Mouse (Mus musculus) cerebellum, adult 11-12 months (tissue): ENCODE results near the gene D17H6S53E.

ENCODE experiments used
- DNase-seq: peaks from one replicate; pipeline ENCODE4 v3.0.0; 2022

The D17H6S53E gene

DNA sequence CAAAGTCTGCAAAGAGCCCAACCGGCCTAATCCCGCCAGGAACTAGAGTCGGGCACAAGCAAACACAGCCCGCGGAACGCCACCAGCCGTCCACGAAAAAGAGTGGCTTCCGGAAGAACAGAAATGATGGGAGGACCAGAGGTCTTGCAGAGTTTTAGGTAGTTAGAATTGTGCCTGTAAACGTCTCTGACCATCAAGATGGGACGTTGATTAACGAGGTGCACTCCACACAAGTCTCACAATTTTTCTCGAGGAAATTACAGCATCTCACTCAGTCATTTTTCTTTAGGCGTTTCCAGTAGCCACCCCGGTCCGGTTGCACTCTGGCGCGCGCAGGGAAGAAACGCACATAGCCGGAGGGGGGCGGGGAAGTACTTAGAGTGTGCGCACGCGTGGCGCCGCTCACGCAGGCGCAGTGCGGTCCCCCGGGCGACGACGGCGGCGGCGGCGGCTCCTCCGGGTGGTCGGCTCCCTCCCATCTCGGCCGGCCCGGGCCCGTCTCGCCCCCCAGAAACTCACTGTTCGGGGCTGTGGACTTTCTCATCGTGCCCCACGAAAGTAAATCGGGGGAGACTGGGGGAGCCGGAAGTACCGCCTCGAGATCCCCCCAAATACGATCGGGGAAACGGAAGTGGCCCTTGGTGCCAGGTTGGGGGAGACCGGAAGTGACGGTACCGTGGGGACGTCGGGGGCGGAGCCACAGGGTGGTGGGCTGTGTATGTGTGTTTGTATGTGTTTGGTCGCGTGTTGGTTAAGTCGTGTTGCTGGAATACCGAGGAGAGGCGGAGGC lies 8.8 kb downstream of the D17H6S53E start, which contains the start of gene Bag6:
TSS of gene Bag6 (plus strand) at position 378 of the 790 bp plus-strand sequence.
- peak; percentile 94 for DNase-seq

DNA sequence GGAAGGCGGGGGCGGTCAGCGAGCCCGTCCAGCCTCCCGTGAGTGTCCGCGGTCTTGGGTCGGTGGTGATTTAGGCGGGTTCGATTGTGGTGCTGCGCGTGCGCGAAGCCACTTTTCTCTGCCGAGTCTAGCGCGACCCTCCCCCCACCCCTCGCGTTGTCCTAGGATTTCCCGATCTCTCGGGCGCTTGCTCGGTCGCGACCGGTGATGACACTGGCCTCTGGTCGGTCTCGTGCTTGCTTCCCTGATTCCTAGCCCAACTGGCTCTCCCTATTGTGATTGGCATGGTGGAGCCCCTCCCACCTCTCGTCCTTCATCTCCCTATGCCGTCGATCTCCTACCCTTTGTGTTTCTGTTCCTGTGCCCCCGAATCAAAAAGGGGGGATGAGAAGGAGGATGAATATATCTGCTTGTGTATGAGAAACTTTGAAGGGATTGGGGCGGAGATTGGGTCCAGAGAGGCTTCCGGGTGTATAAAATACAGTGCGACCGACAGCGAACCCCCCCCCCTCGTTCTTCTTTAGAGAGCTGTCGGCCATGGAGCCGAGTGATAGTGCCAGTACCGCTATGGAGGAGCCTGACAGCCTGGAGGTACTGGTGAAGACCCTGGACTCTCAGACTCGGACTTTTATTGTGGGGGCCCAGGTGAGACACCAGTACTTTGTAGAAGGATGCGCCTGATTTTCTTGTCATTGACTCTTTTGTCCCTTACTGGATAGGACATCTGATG lies 9.6 kb downstream of the D17H6S53E start:
- DNase-seq: no peak

DNA sequence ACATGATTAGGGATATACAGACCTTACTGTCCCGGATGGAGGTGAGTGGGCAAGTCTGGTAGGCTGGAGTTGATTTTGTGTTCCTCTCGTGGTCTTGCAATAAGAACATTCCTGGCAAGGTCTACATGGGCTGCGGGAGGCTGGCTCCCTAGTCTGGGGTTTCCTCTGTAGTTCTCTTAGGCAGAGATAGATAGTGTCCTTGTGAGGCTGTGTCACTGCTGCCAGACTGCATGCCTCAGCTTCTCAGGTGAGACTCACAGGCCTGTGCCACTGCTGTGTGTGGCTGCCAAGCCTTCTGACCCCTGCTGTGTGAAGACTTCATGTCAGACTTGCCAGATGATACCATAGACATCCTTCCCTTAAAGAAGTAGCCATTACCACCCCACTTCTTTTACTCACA lies 13.1 kb downstream of the D17H6S53E start:
- DNase-seq: no peak

DNA sequence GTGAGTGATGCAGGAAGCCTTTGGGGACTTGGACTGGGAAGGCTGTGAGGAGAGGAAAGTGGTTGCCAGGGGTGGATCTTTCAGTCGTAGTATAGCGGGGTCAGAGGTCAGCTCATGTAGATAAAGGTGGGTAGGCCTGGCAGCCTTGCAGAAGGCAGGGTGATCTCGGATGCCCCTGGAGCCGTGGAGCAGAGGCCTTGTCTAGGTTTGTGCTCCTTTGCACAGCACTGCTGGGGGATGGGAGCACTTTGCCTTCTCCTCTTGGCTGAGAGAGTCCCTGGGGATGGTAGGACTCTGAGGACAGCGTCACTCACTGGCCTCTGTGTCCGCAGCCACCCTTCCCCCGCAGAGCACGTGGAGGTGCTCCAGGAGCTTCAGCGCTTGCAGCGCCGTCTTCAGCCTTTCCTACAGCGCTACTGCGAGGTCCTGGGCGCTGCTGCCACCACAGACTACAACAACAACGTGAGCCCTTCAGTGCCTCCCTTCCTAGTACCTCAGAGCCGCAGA lies 14.4 kb downstream of the D17H6S53E start:
- DNase-seq: no peak

DNA sequence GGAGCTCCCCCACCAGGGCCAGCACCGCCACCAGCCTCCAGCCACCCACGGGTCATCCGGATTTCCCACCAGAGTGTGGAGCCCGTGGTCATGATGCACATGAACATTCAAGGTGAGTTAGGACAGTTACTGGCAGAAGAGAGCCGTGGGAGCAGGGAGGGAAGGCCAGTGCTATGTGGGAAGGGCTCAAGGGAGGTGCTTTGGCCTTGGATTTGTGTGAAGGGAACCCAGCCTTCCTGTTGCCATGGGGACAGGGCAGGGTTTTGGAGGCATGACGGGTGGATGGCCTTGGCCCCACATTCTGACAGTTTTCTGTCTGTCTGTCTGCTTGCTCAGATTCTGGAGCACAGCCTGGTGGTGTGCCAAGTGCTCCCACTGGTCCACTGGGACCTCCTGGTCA lies 15.8 kb downstream of the D17H6S53E start:
- DNase-seq: no peak

DNA sequence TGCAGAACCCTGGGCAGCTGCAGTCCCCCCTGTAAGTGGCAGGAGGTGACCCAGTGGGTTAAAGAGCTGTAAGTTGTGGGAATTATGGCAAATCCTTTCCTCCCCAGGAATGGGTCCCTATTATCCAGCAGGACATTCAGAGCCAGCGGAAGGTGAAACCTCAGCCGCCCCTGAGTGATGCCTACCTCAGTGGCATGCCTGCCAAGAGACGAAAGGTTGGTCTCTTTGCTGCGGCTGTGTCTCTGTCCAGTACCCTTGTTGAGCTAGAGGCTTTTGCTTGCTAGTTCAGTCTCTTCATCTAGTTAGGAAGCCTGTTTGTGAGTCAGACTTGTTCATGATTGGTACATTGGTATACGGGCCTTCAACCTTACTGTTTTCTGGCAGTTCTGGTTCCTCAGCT lies 20.0 kb downstream of the D17H6S53E start:
- no peak for DNase-seq

DNA sequence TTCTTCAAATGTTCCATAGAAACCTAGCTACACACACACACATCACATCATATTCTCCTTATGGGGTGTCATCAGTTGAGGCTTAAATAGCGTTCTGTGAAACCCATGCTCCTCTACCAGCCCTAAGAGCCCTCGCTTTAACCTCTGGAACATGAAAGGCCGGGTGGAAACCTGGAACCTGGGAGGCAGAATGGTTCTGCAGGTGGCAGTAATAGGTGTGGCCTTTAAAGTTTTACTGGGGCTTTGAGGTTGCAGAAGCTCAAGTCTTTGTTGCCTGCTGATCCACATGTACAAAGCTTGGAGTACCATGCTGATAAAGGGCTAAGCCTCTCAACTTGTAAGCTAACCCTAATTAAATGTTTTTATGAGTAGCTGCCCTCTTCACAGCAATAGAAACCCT lies 21.2 kb downstream of the D17H6S53E start:
- DNase-seq: no peak

DNA sequence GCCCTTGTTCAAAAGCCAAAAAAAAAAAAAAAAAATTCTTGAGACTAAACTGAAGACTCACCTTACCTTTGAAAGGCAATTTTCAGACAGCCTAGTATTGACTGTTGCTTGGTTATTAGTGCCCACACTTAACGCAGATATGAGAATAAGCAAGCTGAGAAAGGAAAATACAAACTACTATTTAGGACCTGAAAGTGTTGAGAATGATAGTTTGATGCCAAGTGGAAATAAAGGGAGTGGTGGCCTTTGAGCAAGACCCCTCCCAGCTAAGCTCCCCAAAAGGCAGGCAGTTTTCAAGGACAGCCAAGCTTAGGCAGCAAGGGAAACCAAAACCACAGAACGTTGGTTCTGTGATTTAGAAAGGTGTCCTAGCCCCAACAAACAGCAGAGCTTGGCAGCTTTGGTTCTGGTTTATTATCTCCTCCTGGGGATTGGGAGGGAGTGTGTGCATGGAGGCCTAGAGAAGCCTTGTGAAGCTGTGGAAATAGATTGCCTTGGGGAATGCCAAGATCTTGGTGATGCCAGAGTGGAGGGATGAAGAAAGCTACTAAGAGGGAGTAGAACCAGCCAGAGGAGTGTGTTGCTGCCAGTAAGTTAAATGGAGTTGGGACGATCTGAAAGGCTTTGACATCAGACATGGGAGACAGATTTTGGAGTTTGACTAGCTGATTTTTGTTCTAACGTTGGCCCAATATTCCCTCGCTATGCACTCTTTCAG lies 21.9 kb downstream of the D17H6S53E start:
- DNase-seq: no peak

DNA sequence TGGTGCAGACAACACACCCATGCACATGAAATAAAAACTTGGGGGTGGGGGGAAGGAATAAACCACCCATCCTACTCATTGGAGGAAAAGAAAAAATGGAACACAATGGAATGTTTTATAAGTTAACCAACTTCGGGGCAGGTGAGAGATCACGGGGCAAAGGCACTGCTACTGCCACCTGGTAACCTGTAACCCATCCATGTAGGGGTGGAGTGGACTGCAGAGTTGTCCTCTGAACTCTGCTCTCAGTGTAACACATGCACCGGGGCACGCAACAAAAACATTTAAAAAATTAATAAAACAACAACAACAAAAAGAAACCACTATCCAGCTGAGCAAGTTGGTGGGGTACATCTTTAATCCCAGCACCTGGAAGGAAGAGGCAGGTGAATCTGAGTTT lies 25.9 kb downstream of the D17H6S53E start:
- DNase-seq: no peak

DNA sequence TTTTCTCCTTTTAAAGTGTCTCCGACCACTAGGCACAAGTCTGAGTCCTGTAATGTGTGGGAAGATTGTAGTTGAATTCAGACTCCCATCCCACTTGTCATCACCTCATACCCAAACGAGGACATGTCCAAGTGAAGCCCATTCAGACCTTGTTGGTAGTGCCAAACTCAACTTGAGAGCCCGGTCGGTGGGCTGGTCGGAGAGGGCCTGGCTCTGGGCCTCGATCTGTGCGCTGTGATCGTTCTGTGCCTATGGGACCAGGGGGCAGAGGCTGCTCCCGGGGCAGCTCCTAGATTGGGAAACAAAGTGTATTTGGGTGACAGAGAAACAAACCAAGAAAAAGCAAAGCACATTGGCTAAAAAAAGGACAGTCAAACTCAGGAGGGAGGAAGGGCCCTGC lies 26.9 kb downstream of the D17H6S53E start:
- no peak for DNase-seq

DNA sequence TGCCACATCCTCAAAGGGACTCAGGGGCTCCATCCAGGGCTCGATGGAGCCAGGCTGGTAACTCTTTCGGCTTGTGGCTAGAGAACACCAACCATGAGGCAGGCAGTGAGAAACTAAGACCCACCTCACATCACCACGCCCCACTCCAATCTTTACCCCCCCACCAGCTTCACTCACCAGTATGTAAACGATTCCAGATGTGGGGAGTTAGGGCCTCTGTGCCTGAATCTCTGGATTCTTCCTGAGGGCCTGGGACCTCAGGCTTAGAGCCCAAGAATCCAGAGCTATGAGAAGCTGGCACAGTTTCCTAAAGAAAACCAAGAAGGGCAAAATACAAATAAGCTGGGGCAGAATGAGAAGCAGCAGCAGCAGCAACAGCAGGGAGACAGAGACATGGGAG lies 27.8 kb downstream of the D17H6S53E start:
- no peak for DNase-seq

DNA sequence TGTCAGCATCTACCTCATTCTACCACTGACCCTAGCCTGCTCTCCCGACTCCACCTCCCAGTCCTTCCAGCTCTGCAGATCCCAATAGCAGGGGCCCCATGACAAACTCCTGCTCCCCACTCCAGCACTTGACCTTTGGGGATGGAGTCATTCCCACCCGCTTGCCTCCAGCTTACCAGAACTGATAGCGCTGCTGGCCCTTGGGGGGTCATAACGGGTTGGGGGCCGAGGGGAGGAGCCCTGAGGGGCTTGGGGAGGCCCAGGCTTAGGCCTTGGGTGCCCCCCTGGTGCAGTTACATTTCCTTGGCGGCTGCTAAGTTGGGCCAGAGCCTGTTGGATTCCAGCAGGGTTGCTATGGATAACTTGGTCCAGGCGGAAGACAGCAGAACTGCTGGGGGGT lies 28.4 kb downstream of the D17H6S53E start:
- no peak for DNase-seq

DNA sequence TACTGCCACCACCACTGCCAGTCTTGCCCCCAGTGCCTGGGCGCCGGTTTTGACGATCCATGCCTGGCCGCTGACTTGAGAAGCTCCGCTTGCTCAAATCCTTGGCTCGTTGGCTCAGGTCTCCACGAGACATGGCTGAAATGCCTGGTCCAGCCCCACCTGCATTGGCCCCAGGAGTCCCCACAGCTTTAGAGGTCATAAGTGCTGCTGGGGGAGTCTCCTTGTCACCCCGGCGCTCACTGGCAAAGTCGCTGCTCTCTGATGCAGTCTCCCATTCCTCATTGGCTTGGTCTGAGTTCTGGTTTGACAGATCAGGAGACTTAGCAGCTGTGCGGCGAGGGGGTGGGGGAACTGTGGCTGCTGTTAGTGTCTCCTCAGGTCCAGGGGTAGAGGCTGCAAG lies 29.3 kb downstream of the D17H6S53E start:
- DNase-seq: no peak

DNA sequence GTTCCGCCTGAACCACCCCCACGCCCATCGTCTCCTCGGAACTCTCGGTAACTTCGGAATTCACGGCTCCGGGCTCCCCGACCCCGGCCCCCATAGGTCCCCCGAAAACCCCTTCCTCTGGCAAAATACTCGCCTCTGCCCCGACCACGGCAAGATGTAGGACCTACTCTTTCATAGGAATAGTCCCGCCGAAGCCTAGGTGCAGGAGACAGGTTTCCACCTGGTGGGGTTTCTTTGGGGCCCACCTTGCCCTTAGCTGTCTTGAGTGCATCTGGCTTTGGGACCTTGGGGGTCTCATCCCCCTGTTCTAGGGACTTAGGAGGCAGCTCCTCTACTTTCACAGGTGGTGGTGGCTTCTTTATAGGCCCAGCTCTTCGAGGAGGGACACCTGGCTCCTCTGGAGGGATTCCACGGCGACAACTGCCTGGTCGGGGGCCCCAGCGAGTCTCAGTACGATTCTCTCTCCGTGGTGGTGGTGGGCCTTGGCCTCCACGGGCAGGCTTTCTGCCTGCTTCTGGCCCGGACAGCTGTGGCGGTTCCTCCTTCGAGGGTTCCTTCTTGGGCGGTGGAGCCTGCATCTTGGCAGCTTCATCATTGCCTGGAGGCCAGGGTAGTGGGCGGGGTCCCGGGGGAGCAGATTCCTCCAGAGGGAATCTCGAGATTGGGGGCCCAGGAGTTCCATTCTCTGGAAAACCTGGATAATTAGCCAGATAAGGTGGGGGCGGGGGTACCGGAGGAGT lies 30.5 kb downstream of the D17H6S53E start:
- DNase-seq: no peak

DNA sequence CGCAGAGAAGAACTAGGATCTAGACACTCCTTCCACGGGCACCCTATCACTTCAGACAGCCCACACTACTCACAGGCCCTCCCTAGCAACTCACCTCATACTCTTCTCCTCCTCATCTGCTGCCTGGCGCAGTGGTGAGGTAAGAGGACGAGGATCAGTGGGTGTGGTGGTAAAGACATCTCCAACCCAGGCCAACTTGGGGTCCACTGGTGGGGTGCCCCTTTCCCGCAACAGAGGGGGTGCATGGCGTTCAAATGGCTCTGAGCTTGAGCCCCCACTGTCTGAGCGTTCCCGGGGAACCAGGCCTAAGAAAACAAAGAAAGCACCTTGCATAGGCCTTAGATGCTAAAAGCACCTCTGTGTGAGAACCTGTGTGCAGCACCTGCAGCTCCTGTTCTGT lies 31.1 kb downstream of the D17H6S53E start:
- peak; percentile 12 for DNase-seq

DNA sequence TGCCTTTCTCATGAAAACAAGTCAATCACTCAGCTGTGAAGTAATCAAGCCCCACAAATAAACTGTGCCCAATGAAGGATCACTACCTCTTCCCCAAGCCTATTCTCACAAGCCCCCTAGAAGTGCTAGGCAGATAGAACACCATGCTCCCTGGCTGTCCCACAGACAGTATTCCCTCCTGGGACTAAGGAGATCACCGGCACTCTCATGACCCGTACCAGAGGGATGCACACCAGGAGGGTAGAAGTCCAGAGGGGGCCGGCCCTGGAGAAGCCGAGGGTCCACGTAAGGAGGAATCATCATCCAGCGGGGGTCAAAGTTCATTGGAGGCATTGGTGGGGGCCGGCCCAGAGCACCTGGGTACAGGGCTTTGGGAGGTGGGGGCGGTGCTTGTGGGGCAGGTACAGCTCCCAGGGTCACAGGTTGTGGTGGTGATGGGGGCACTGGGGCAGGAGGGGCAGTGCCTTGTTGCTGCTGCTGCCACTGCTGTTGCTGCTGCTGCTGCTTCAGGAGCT lies 31.5 kb downstream of the D17H6S53E start:
- no peak for DNase-seq

DNA sequence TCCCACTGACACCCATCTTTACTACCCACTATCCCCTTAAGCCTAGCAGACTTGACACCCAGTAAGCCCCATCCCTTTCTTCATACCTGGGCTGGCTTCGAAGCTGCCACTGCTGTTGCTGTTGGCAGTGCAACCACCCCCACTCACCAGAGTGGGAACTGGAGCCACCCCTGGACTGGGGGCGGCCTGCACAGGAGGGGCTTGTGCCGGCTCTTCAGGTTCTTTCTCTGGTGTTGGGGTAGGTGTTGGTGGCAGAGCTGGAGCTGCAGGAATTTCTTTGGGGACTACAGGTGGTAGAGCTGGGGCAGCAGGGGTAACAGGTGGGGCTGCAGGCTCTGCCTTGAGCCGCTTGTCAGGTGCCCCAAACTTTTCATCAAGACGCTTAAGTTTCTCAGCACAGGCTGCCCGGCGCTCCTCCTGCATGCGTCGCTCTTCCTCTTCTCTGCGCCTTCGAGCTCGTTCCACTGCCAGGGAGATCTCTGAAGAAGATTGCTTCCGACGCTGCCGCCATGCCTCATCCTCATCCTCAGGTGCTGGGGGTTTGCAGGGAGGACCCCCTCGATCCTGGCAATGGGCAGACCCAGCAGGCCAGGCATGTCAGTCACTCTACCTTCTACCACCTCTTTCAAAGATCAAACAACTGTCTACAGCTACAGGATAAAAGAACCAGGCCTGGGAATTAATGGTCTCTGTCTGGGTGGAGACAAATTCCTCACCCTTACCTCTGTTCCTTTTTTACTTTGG lies 32.8 kb downstream of the D17H6S53E start:
- DNase-seq: no peak

DNA sequence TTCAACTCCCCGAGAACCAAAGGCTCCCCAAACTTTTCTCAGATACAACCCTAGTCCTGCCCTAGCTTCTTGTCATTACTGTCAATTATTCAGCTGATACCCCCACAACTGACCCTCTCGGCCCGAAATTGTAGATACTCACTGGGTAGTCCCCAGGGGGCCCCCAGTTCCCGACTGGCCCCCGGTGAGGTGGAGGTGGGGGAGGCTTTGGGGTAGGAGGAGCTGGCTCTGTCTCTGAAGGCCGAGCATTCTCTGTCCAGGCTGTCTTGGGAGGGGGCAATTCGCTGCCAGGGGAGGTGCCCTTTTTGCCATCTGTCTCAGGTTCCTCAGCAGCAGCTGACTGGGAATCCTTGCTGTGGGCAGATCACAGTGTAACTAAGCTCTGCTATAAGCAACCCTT lies 33.5 kb downstream of the D17H6S53E start:
- no peak for DNase-seq

DNA sequence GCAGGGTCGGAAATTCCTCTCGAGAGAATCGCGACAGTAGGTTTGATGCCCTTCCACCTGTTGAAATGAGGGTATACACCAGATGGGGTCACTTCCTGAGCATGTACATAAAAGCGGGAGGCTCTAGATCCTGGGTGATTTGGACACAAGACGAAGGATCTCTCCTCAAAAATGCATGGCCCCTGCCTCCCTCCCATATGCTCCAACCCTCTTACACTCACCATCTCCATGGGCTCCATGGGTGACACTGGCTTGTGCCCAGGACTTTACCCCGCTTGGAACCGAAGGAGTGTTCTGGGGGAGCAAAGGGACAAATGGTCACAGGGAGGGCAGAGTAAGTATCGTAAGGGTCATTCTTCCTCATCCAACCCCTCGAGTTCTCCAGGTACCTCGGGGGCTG lies 35.2 kb downstream of the D17H6S53E start:
- DNase-seq: no peak

DNA sequence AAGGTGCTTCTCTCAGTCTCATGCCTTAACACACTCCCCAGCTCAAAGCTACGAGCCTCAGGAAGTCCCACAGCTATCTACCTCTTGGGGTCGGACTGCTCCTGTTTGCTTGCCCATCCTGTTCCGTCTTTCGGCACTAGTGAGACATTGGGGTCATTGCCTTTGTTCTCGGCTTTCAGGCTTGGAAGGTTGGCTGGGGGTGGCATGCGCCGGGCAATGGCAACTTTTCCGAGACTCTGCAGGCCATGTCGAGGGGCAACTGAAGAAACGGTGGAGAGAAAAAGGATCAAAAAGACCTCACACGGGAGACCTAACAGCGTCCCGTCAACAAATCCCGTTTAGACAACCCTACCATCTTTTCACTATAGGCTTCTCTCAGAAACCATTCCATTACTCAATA lies 35.9 kb downstream of the D17H6S53E start:
- no peak for DNase-seq

DNA sequence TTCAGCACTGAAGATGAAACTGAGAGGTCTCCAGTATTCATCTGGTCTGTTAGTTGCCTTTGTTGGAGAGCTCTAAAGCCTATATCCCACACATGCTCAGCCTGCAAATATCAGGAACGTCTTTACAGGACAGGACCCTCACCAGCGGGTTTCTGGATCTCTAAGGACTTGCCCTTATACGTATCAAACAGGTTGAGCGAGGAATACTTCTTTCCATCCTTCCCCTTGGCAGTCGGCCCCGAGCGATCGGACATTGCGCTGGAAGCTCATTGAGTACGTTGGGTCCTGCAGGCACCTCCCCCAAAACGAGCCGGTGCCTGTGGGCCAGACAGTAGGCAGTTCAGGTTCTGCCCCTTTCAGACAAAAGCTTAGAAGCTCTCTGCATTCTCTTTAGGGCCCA lies 36.6 kb downstream of the D17H6S53E start:
- DNase-seq: peak; percentile 60
